Mouse (Mus musculus) forebrain, embryonic 16.5 days (tissue): ENCODE measurements around the gene Dpm1. TPM values are rescaled to one million over a fixed set of nuclear protein-coding genes. Genes with fewer than 3 reads are reported as not detected.

Source experiments
- ATAC-seq: fragments of 200-750 bp; cut with Nextera tagmentation; 2 replicates; pipeline ENCODE4 v1.8.0; 2017; ENCODE audit warnings: mild to moderate bottlenecking, moderate library complexity
- H3K27ac ChIP-seq: fragments of 300-500 bp; sonication (generic); 2 replicates; pipeline ENCODE4 v1.5.1; 2014; ENCODE audit warnings: low read length, control low read depth
- H3K27me3 ChIP-seq: fragments of 300-500 bp; sonication (generic); replicated peaks from 2 replicates; pipeline ENCODE4 v1.6.1; 2014; ENCODE audit warnings: low read length; ENCODE audit not compliant: control insufficient read depth, insufficient read depth
- H3K36me3 ChIP-seq: fragments of 300-500 bp; sonication (generic); 2 replicates; pipeline ENCODE4 v1.6.1; 2014; ENCODE audit not compliant: control insufficient read depth, insufficient read depth
- H3K4me1 ChIP-seq: fragments of 300-500 bp; sonication (generic); replicated peaks from 2 replicates; pipeline ENCODE4 v1.6.1; 2014; ENCODE audit warnings: low read length; ENCODE audit not compliant: control insufficient read depth, insufficient read depth
- H3K4me2 ChIP-seq: fragments of 300-500 bp; sonication (generic); 2 replicates; pipeline ENCODE4 v1.6.1; 2014; ENCODE audit warnings: mild to moderate bottlenecking, low read length, control low read depth
- H3K4me3 ChIP-seq: fragments of 300-500 bp; sonication (generic); replicated peaks from 2 replicates; pipeline ENCODE4 v1.5.1; 2014; ENCODE audit warnings: mild to moderate bottlenecking, low read length, control low read depth
- H3K9ac ChIP-seq: fragments of 300-500 bp; sonication (generic); replicated peaks from 2 replicates; pipeline ENCODE4 v1.6.1; 2014; ENCODE audit warnings: low read depth, low read length, control low read depth
- H3K9me3 ChIP-seq: fragments of 300-500 bp; sonication (generic); 2 replicates; pipeline ENCODE4 v1.6.1; 2016; ENCODE audit warnings: low read length; ENCODE audit not compliant: control insufficient read depth
- WGBS: fragments of 180-500 bp; shearing (Covaris S2); extraction: QIAGEN DNeasy Blood & Tissue Kit; methylation state at CpG from one replicate; pipeline ENCODE4 v1.1.7; 2014; 5-methylcytosine and 5-hydroxymethylcytosine counted together
- polyA plus RNA-seq: library from polyadenylated mRNA; unstranded; fragments of >200 nt; fragmentation: Nextera tagmentation; extraction: Ambion mirVana; gene quantifications from 2 replicates; pipeline ENCODE4 v1.2.1, GENCODE M21; 2015

Gene Dpm1
- polyA plus RNA-seq, 1 experiment from 2014 or later = 65.9 TPM

- ATAC-seq = peak; percentile 72
Observed at GRCm38 (mm10) chr2:168253822-168254221, 23.4 kb upstream of the Dpm1 start.

GRCm38 (mm10) chr2:168252639-168253292 lies 22.4 kb upstream of the Dpm1 start:
- H3K27ac ChIP-seq = peak overlapping the region; percentile 61; the same call in 1 of the 2 replicates

More at GRCm38 (mm10) chr2:168253822-168254221, 23.4 kb upstream of the Dpm1 start:
- Histone ChIP-seq H3K4me1 (peaks cover 20% of the 10 kb centered on the region), H3K9ac (no peak overlapping the region), H3K27me3 (no peaks in the 10 kb centered on the region), H3K27ac (peak overlapping the region; percentile 80), H3K9me3 (no peaks in the 10 kb centered on the region), H3K4me3 (no peak overlapping the region), H3K36me3 (no peaks in the 10 kb centered on the region), H3K4me2 (no peak overlapping the region)
- WGBS = 44% methylated on average over 7 of the region's 7 CpGs

GRCm38 (mm10) chr2:168250270-168250669 lies 19.9 kb upstream of the Dpm1 start:
- Histone ChIP-seq H3K9me3 (no peaks in the 10 kb centered on the region), H3K4me2 (no peak overlapping the region), H3K36me3 (no peaks in the 10 kb centered on the region), H3K27ac (no peak overlapping the region), H3K4me3 (no peak overlapping the region), H3K9ac (no peak overlapping the region), H3K4me1 (peaks cover 31% of the 10 kb centered on the region), H3K27me3 (no peaks in the 10 kb centered on the region)
- ATAC-seq = no peak
- WGBS = 13% methylated on average over 8 of the region's 8 CpGs

More at GRCm38 (mm10) chr2:168252639-168253292, 22.4 kb upstream of the Dpm1 start:
- ATAC-seq = no peak
- Histone ChIP-seq H3K9ac (no peak overlapping the region), H3K4me3 (no peak overlapping the region), H3K27me3 (no peaks in the 10 kb centered on the region), H3K4me2 (no peak overlapping the region), H3K9me3 (no peaks in the 10 kb centered on the region), H3K36me3 (no peaks in the 10 kb centered on the region), H3K4me1 (peaks cover 29% of the 10 kb centered on the region)
- 10% methylated on average over 16 of the region's 16 CpGs for WGBS

- no peak overlapping the region for H3K4me3 ChIP-seq
- ATAC-seq = peak; percentile 48
Observed at GRCm38 (mm10) chr2:168248856-168249245, 18.5 kb upstream of the Dpm1 start.

GRCm38 (mm10) chr2:168248167-168248855 lies 17.9 kb upstream of the Dpm1 start:
- Histone ChIP-seq H3K36me3 (no peaks in the 10 kb centered on the region), H3K4me2 (no peak overlapping the region), H3K4me1 (peaks cover 19% of the 10 kb centered on the region), H3K27ac (peak overlapping the region; percentile 88), H3K9ac (no peak overlapping the region), H3K4me3 (no peak overlapping the region), H3K27me3 (no peaks in the 10 kb centered on the region), H3K9me3 (no peaks in the 10 kb centered on the region)
- peak; percentile 82 for ATAC-seq
- 27% methylated on average over 8 of the region's 8 CpGs for WGBS

More at GRCm38 (mm10) chr2:168248856-168249245, 18.5 kb upstream of the Dpm1 start:
- no peak overlapping the region for H3K9ac ChIP-seq
- H3K4me2 ChIP-seq = no peak overlapping the region
- H3K36me3 ChIP-seq = no peaks in the 10 kb centered on the region
- peaks cover 22% of the 10 kb centered on the region for H3K4me1 ChIP-seq
- H3K27me3 ChIP-seq = no peaks in the 10 kb centered on the region
- H3K9me3 ChIP-seq = no peaks in the 10 kb centered on the region
- WGBS = 7% methylated on average over 2 of the region's 2 CpGs
- peak overlapping the region; percentile 88 for H3K27ac ChIP-seq

- Histone ChIP-seq H3K4me3 (no peak overlapping the region), H3K36me3 (no peaks in the 10 kb centered on the region), H3K4me1 (peaks cover 11% of the 10 kb centered on the region; the same call in 1 of the 2 replicates), H3K4me2 (no peak overlapping the region), H3K27ac (no peak overlapping the region), H3K9ac (no peak overlapping the region), H3K27me3 (no peaks in the 10 kb centered on the region), H3K9me3 (no peaks in the 10 kb centered on the region)
- ATAC-seq = no peak
- WGBS = 33% methylated on average over 8 of the region's 8 CpGs
Observed at GRCm38 (mm10) chr2:168245571-168245970, 15.2 kb upstream of the Dpm1 start.

GRCm38 (mm10) chr2:168243278-168243677 lies 12.9 kb upstream of the Dpm1 start:
- 79% methylated on average over 4 of the region's 4 CpGs for WGBS
- Histone ChIP-seq H3K9ac (no peak overlapping the region), H3K27ac (no peak overlapping the region), H3K4me3 (no peak overlapping the region), H3K9me3 (no peaks in the 10 kb centered on the region), H3K4me1 (peaks cover 8% of the 10 kb centered on the region; the same call in 1 of the 2 replicates), H3K36me3 (no peaks in the 10 kb centered on the region), H3K4me2 (no peak overlapping the region), H3K27me3 (no peaks in the 10 kb centered on the region)
- no peak for ATAC-seq

- Histone ChIP-seq H3K4me3 (no peak overlapping the region), H3K9ac (no peak overlapping the region), H3K4me2 (no peak overlapping the region), H3K36me3 (no peaks in the 10 kb centered on the region), H3K27ac (no peak overlapping the region), H3K27me3 (no peaks in the 10 kb centered on the region), H3K9me3 (no peaks in the 10 kb centered on the region), H3K4me1 (peaks cover 3% of the 10 kb centered on the region; the same call in 1 of the 2 replicates)
- ATAC-seq = no peak
Observed at GRCm38 (mm10) chr2:168242841-168243240, 12.4 kb upstream of the Dpm1 start.

GRCm38 (mm10) chr2:168238335-168238734 lies 7.9 kb upstream of the Dpm1 start:
- no peak overlapping the region for H3K4me3 ChIP-seq
- 84% methylated on average over 4 of the region's 4 CpGs for WGBS
- no peaks in the 10 kb centered on the region for H3K9me3 ChIP-seq
- H3K4me2 ChIP-seq = no peak overlapping the region
- no peaks in the 10 kb centered on the region for H3K27me3 ChIP-seq
- H3K36me3 ChIP-seq = 0 out of 2 replicates have a peak, but pooled peaks cover 2% of the 10 kb centered on the region
- ATAC-seq = no peak
- H3K9ac ChIP-seq = no peak overlapping the region
- H3K4me1 ChIP-seq = no peaks in the 10 kb centered on the region
- no peak overlapping the region for H3K27ac ChIP-seq
